Mouse (Mus musculus): ENCODE data around the gene Aup1.

The Aup1 gene

GRCm38 (mm10) chr6:83054074-83054851 lies at the start of gene Aup1:
TSS of gene Aup1 (plus strand) at chr6:83054521.
- in situ Hi-C loops (cut with MboI; ENCODE audit: low sequenced_read_pairs) = loop anchor here (10.0 kb wide), 1 partner anchor 49 kb away; no protein-coding TSS in a partner anchor

GRCm38 (mm10) chr6:83004872-83005271 lies 49.4 kb upstream of the Aup1 start:
- in situ Hi-C loops (cut with MboI; ENCODE audit: low sequenced_read_pairs) = loop anchor here (10.0 kb wide), 2 partner anchors 50 to 160 kb away; partner anchors contain the start of genes Aup1, Dctn1, Dqx1 and Htra2

GRCm38 (mm10) chr6:83005444-83006011 lies 48.8 kb upstream of the Aup1 start:
- in situ Hi-C loops (cut with MboI; ENCODE audit: low sequenced_read_pairs) = loop anchor here (10.0 kb wide), 2 partner anchors 49 to 159 kb away; partner anchors contain the start of genes Aup1, Dctn1, Dqx1 and Htra2

- in situ Hi-C loops (cut with MboI; ENCODE audit: low sequenced_read_pairs) = loop anchor here (10.0 kb wide), 2 partner anchors 49 to 159 kb away; partner anchors contain the start of genes Aup1, Dctn1, Dqx1 and Htra2
These were observed 48.2 kb upstream of the Aup1 start for GRCm38 (mm10) chr6:83006114-83006513.

- in situ Hi-C loops (cut with MboI; ENCODE audit: low sequenced_read_pairs) = loop anchor here (10.0 kb wide), 2 partner anchors 46 to 156 kb away; partner anchors contain the start of genes Aup1, Dctn1, Dqx1 and Htra2
These were observed 45.7 kb upstream of the Aup1 start for GRCm38 (mm10) chr6:83008659-83009058.

GRCm38 (mm10) chr6:83010010-83010409 lies 44.3 kb upstream of the Aup1 start:
- in situ Hi-C loops (cut with MboI; ENCODE audit: low sequenced_read_pairs) = no loop called here

GRCm38 (mm10) chr6:83011255-83011654 lies 43.1 kb upstream of the Aup1 start:
- in situ Hi-C loops (cut with MboI; ENCODE audit: low sequenced_read_pairs) = no loop called here

GRCm38 (mm10) chr6:83011756-83012155 lies 42.6 kb upstream of the Aup1 start:
- in situ Hi-C loops (cut with MboI; ENCODE audit: low sequenced_read_pairs) = no loop called here

- in situ Hi-C loops (cut with MboI; ENCODE audit: low sequenced_read_pairs) = no loop called here
These were observed 40.9 kb upstream of the Aup1 start for GRCm38 (mm10) chr6:83013444-83013843.

GRCm38 (mm10) chr6:83014482-83015466 lies 39.5 kb upstream of the Aup1 start:
- in situ Hi-C loops (cut with MboI; ENCODE audit: low sequenced_read_pairs) = no loop called here

- in situ Hi-C loops (cut with MboI; ENCODE audit: low sequenced_read_pairs) = no loop called here
These were observed 38.6 kb upstream of the Aup1 start for GRCm38 (mm10) chr6:83015749-83016148.

- in situ Hi-C loops (cut with MboI; ENCODE audit: low sequenced_read_pairs) = no loop called here
These were observed 37.1 kb upstream of the Aup1 start for GRCm38 (mm10) chr6:83017190-83017589.

GRCm38 (mm10) chr6:83019044-83019443 lies 35.3 kb upstream of the Aup1 start:
- in situ Hi-C loops (cut with MboI; ENCODE audit: low sequenced_read_pairs) = no loop called here

- in situ Hi-C loops (cut with MboI; ENCODE audit: low sequenced_read_pairs) = no loop called here
These were observed 34.2 kb upstream of the Aup1 start for GRCm38 (mm10) chr6:83020121-83020520.

GRCm38 (mm10) chr6:83020836-83021593 lies 33.3 kb upstream of the Aup1 start:
- in situ Hi-C loops (cut with MboI; ENCODE audit: low sequenced_read_pairs) = no loop called here

- in situ Hi-C loops (cut with MboI; ENCODE audit: low sequenced_read_pairs) = no loop called here
These were observed 31.3 kb upstream of the Aup1 start for GRCm38 (mm10) chr6:83023008-83023407.

GRCm38 (mm10) chr6:83023786-83024185 lies 30.5 kb upstream of the Aup1 start:
- in situ Hi-C loops (cut with MboI; ENCODE audit: low sequenced_read_pairs) = no loop called here

- in situ Hi-C loops (cut with MboI; ENCODE audit: low sequenced_read_pairs) = no loop called here
These were observed 29.9 kb upstream of the Aup1 start for GRCm38 (mm10) chr6:83024421-83024820.

- in situ Hi-C loops (cut with MboI; ENCODE audit: low sequenced_read_pairs) = no loop called here
These were observed 29.1 kb upstream of the Aup1 start for GRCm38 (mm10) chr6:83025221-83025620.

GRCm38 (mm10) chr6:83027293-83027692 lies 27.0 kb upstream of the Aup1 start:
- in situ Hi-C loops (cut with MboI; ENCODE audit: low sequenced_read_pairs) = no loop called here

All from CH12F3 (cell line).